Mouse (Mus musculus) ES-Bruce4 (cell line): ENCODE results near the gene Slc8a1.

Source experiments
- CTCF ChIP-seq: IDR thresholded peaks from one replicate; pipeline ENCODE4 v1.8.1; 2011; ENCODE audit warnings: low read depth, low read length
- EP300 ChIP-seq: IDR thresholded peaks from 2 replicates; pipeline ENCODE4 v1.6.1; 2011; ENCODE audit warnings: low read depth, low read length; ENCODE audit not compliant: insufficient read depth
- POLR2A ChIP-seq: IDR thresholded peaks from one replicate; pipeline ENCODE4 v1.8.1; 2011; ENCODE audit warnings: low read length; ENCODE audit not compliant: insufficient read depth

DNA sequence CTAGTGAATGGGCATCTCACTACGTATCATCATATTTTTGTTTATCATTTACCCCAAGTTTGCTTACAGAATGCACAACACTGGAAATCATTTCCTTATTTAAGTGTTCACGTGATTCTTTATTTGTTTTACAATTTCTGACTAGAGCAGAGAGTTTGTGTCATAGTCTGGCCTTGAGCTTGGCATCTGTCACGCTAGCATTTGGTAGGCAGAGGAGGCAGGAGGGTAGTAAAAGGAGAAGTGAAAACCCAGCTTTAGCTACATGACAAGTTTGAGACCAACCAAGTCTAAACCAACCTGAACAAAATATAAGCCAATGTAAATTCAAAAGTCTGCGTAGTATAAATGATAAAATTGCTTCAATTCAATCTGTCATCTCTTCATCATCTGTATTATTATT lies 41.7 kb upstream of the Slc8a1 start:
- TF ChIP-seq CTCF = no peak
- no peak for TF ChIP-seq POLR2A
- no peak for TF ChIP-seq EP300
